Mouse (Mus musculus): ENCODE data around the gene Arl10. TPM values are rescaled to one million over a fixed set of nuclear protein-coding genes. Genes with fewer than 3 reads are reported as not detected.
A peak's percentile ranks its signal among the peaks of the same experiment; 100 is the strongest.
"Not testable (repeated sequence)": the region's sequence is repeated elsewhere in the genome, so short reads cannot be mapped to it uniquely, and the experiment has no call there.

Gene Arl10
- polyA plus RNA-seq, 1 experiment from 2014 or later = 50.3 TPM

- no peaks in the 10 kb centered on the region for H3K36me3 ChIP-seq (replicated peaks)
- no peak for ATAC-seq (ENCODE audit: low FRiP score)
- 77% methylated on average over 5 of the region's 5 CpGs for WGBS
- H3K4me3 ChIP-seq (replicated peaks) = no peak overlapping the region
- H3K9ac ChIP-seq = no peak overlapping the region
- no peak overlapping the region for H3K4me2 ChIP-seq
- no peak overlapping the region for H3K27ac ChIP-seq
- H3K9me3 ChIP-seq = no peaks in the 10 kb centered on the region
- peaks cover 76% of the 10 kb centered on the region for H3K27me3 ChIP-seq
- peaks cover 34% of the 10 kb centered on the region for H3K4me1 ChIP-seq
These were observed 32.4 kb downstream of the Arl10 start for GRCm38 (mm10) chr13:54607204-54607603.

GRCm38 (mm10) chr13:54608002-54608401, 33.2 kb downstream of the Arl10 start:
- Histone ChIP-seq H3K9ac (no peak overlapping the region), H3K4me3 (replicated peaks) (no peak overlapping the region), H3K36me3 (replicated peaks) (no peaks in the 10 kb centered on the region), H3K27ac (no peak overlapping the region), H3K27me3 (peaks cover 68% of the 10 kb centered on the region), H3K4me2 (no peak overlapping the region), H3K9me3 (no peaks in the 10 kb centered on the region), H3K4me1 (peaks cover 34% of the 10 kb centered on the region)
- no peak for ATAC-seq (ENCODE audit: low FRiP score)
- 77% methylated on average over 3 of the region's 3 CpGs for WGBS

- 8% methylated on average over 8 of the region's 8 CpGs for WGBS
- no peak overlapping the region for H3K27ac ChIP-seq
- H3K4me3 ChIP-seq (replicated peaks) = no peak overlapping the region
- peaks cover 64% of the 10 kb centered on the region for H3K27me3 ChIP-seq
- H3K4me1 ChIP-seq = peaks cover 29% of the 10 kb centered on the region
- H3K9ac ChIP-seq = no peak overlapping the region
- H3K36me3 ChIP-seq (replicated peaks) = no peaks in the 10 kb centered on the region
- H3K9me3 ChIP-seq = no peaks in the 10 kb centered on the region
- H3K4me2 ChIP-seq = peak overlapping the region; percentile 21; the same call in 1 of the 2 replicates
- ATAC-seq (ENCODE audit: low FRiP score) = no peak
These were observed 33.9 kb downstream of the Arl10 start for GRCm38 (mm10) chr13:54608666-54609065.

GRCm38 (mm10) chr13:54609301-54609700, 34.5 kb downstream of the Arl10 start:
- Histone ChIP-seq H3K4me3 (replicated peaks) (no peak overlapping the region), H3K4me1 (peaks cover 24% of the 10 kb centered on the region), H3K9ac (no peak overlapping the region), H3K4me2 (no peak overlapping the region), H3K27ac (no peak overlapping the region), H3K36me3 (replicated peaks) (no peaks in the 10 kb centered on the region), H3K27me3 (peaks cover 64% of the 10 kb centered on the region), H3K9me3 (no peaks in the 10 kb centered on the region)
- ATAC-seq (ENCODE audit: low FRiP score) = no peak
- 14% methylated on average over 1 of the region's 1 CpGs for whole genome bisulfite sequencing

GRCm38 (mm10) chr13:54610613-54610971, 35.8 kb downstream of the Arl10 start:
- 7% methylated on average over 13 of the region's 13 CpGs for WGBS
- H3K4me3 ChIP-seq (replicated peaks) = peak overlapping the region; percentile 63
- peak overlapping the region; percentile 87 for H3K4me2 ChIP-seq
- no peaks in the 10 kb centered on the region for H3K36me3 ChIP-seq (replicated peaks)
- peaks cover 22% of the 10 kb centered on the region for H3K4me1 ChIP-seq
- peaks cover 57% of the 10 kb centered on the region for H3K27me3 ChIP-seq
- H3K9ac ChIP-seq = peak overlapping the region; percentile 64
- no peaks in the 10 kb centered on the region for H3K9me3 ChIP-seq
- peak overlapping the region; percentile 53; the same call in 1 of the 2 replicates for H3K27ac ChIP-seq
- peak; percentile 45; the same call in 1 of the 2 replicates for ATAC-seq (ENCODE audit: low FRiP score)

- ATAC-seq (ENCODE audit: low FRiP score) = peak; percentile 79
- peak within 1 kb of the TSS; percentile 53; the same call in 1 of the 2 replicates for H3K27ac ChIP-seq
- H3K9me3 ChIP-seq = no peaks in the 10 kb centered on the region
- peaks cover 22% of the 10 kb centered on the region for H3K4me1 ChIP-seq
- no peaks in the 10 kb centered on the region for H3K36me3 ChIP-seq (replicated peaks)
- peak within 1 kb of the TSS; percentile 87 for H3K4me2 ChIP-seq
- WGBS = under 1% methylated on average over 62 of the region's 66 CpGs
- H3K9ac ChIP-seq = peak within 1 kb of the TSS; percentile 64
- H3K4me3 ChIP-seq (replicated peaks) = peak within 1 kb of the TSS; percentile 63
- H3K27me3 ChIP-seq = peaks cover 52% of the 10 kb centered on the region
These were observed 36.3 kb downstream of the Arl10 start, which contains the start of gene Cltb for GRCm38 (mm10) chr13:54610972-54611754. Cltb (minus strand) TSS chr13:54611344.

GRCm38 (mm10) chr13:54613141-54613540, 38.3 kb downstream of the Arl10 start:
- ATAC-seq (ENCODE audit: low FRiP score); H3K4me2 ChIP-seq; H3K9ac ChIP-seq; H3K9me3 ChIP-seq; H3K4me3 ChIP-seq (replicated peaks); H3K27ac ChIP-seq; H3K36me3 ChIP-seq (replicated peaks): not testable (repeated sequence)
- Histone ChIP-seq H3K4me1 (peaks cover 22% of the 10 kb centered on the region), H3K27me3 (peaks cover 35% of the 10 kb centered on the region)
- 80% methylated on average over 8 of the region's 8 CpGs for WGBS

- ATAC-seq (ENCODE audit: low FRiP score) = no peak
- H3K9me3 ChIP-seq = no peaks in the 10 kb centered on the region
- H3K27me3 ChIP-seq = peaks cover 17% of the 10 kb centered on the region; the same call in 1 of the 2 replicates
- WGBS = 85% methylated on average over 8 of the region's 8 CpGs
- H3K4me1 ChIP-seq = peaks cover 7% of the 10 kb centered on the region
- no peak overlapping the region for H3K9ac ChIP-seq
- H3K4me2 ChIP-seq = no peak overlapping the region
- H3K27ac ChIP-seq = no peak overlapping the region
- H3K4me3 ChIP-seq (replicated peaks) = no peak overlapping the region
- H3K36me3 ChIP-seq (replicated peaks) = no peaks in the 10 kb centered on the region
These were observed 41.5 kb downstream of the Arl10 start for GRCm38 (mm10) chr13:54616307-54616706.

- Histone ChIP-seq H3K4me3 (replicated peaks) (no peak overlapping the region), H3K9ac (no peak overlapping the region), H3K4me2 (no peak overlapping the region), H3K36me3 (replicated peaks) (no peaks in the 10 kb centered on the region), H3K4me1 (0 out of 2 replicates have a peak, but pooled peaks cover 4% of the 10 kb centered on the region), H3K27me3 (peaks cover 14% of the 10 kb centered on the region; the same call in 1 of the 2 replicates), H3K9me3 (no peaks in the 10 kb centered on the region), H3K27ac (no peak overlapping the region)
- ATAC-seq (ENCODE audit: low FRiP score) = no peak
- 76% methylated on average over 6 of the region's 6 CpGs for WGBS
These were observed 42.2 kb downstream of the Arl10 start for GRCm38 (mm10) chr13:54616998-54617397.

- 12% methylated on average over 42 of the region's 44 CpGs for WGBS
- peak within 1 kb of the TSS; percentile 84 for H3K4me3 ChIP-seq (replicated peaks)
These were observed 46.5 kb downstream of the Arl10 start, which contains the start of gene Faf2 for GRCm38 (mm10) chr13:54621155-54621932. Faf2 (plus strand) TSS chr13:54621784.

GRCm38 (mm10) chr13:54621960-54622521, 47.2 kb downstream of the Arl10 start:
- H3K9ac ChIP-seq = peak overlapping the region; percentile 89
- H3K4me2 ChIP-seq = peak overlapping the region; percentile 95
- H3K36me3 ChIP-seq (replicated peaks) = no peaks in the 10 kb centered on the region
- ATAC-seq (ENCODE audit: low FRiP score) = peak; percentile 65
- no peaks in the 10 kb centered on the region for H3K9me3 ChIP-seq
- WGBS = 2% methylated on average over 27 of the region's 27 CpGs
- peak overlapping the region; percentile 84 for H3K4me3 ChIP-seq (replicated peaks)
- peak overlapping the region; percentile 57 for H3K27ac ChIP-seq
- H3K27me3 ChIP-seq = peaks cover 14% of the 10 kb centered on the region; the same call in 1 of the 2 replicates
- H3K4me1 ChIP-seq = peaks cover 22% of the 10 kb centered on the region

More at GRCm38 (mm10) chr13:54621155-54621932, 46.5 kb downstream of the Arl10 start, which contains the start of gene Faf2:
- H3K9ac ChIP-seq = peak within 1 kb of the TSS; percentile 89
- peak; percentile 96 for ATAC-seq (ENCODE audit: low FRiP score)
- H3K4me2 ChIP-seq = peak within 1 kb of the TSS; percentile 95
- H3K36me3 ChIP-seq (replicated peaks) = no peaks in the 10 kb centered on the region
- peaks cover 22% of the 10 kb centered on the region for H3K4me1 ChIP-seq
- peaks cover 14% of the 10 kb centered on the region; the same call in 1 of the 2 replicates for H3K27me3 ChIP-seq
- H3K9me3 ChIP-seq = no peaks in the 10 kb centered on the region
- peak within 1 kb of the TSS; percentile 57 for H3K27ac ChIP-seq

- Histone ChIP-seq H3K4me1 (0 out of 2 replicates have a peak, but pooled peaks cover 5% of the 10 kb centered on the region), H3K4me2 (no peak overlapping the region), H3K9me3 (no peaks in the 10 kb centered on the region), H3K4me3 (replicated peaks) (no peak overlapping the region), H3K27me3 (no peaks in the 10 kb centered on the region), H3K9ac (no peak overlapping the region), H3K27ac (no peak overlapping the region), H3K36me3 (replicated peaks) (peaks cover 19% of the 10 kb centered on the region)
- no peak for ATAC-seq (ENCODE audit: low FRiP score)
- WGBS = 94% methylated on average over 4 of the region's 4 CpGs
These were observed 54.3 kb downstream of the Arl10 start for GRCm38 (mm10) chr13:54629128-54629527.

Measured in forebrain, embryonic 12.5 days (tissue).